Mouse (Mus musculus) right cerebral cortex, postnatal 36 days (tissue): Measurements from ENCODE around the gene Clstn3.
"Not testable (repeated sequence)": the region's sequence is repeated elsewhere in the genome, so short reads cannot be mapped to it uniquely, and the experiment has no call there.

Source experiments
- DNase-seq, 2 experiments: peaks; one replicate each; pipeline ENCODE4 v3.0.0; 2022; ENCODE audit warnings: low spot score in 2 of 2, mixed read lengths in 1 of 2

Gene Clstn3

DNA sequence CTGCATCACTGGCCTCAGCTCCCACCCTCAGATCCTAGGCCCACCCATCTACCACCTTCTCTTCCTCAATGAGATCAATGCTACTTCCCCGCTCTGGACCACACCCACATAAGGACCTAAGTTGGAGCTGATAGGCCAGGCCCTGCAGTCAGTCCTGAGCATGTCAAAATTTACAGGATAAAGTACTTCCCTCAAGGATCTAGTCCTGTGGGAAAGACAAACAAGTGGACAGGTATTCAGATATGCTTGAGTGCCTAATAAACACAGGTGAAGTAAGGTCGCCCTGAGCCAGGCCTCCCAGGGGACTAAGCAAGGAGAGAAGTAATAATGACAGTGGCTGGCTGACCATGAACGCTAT is 15.0 kb upstream of the Clstn3 start:
- DNase-seq = no peak

GRCm38 (mm10) chr6:124478874-124479572 is 14.4 kb upstream of the Clstn3 start:
- no peak for DNase-seq

DNA sequence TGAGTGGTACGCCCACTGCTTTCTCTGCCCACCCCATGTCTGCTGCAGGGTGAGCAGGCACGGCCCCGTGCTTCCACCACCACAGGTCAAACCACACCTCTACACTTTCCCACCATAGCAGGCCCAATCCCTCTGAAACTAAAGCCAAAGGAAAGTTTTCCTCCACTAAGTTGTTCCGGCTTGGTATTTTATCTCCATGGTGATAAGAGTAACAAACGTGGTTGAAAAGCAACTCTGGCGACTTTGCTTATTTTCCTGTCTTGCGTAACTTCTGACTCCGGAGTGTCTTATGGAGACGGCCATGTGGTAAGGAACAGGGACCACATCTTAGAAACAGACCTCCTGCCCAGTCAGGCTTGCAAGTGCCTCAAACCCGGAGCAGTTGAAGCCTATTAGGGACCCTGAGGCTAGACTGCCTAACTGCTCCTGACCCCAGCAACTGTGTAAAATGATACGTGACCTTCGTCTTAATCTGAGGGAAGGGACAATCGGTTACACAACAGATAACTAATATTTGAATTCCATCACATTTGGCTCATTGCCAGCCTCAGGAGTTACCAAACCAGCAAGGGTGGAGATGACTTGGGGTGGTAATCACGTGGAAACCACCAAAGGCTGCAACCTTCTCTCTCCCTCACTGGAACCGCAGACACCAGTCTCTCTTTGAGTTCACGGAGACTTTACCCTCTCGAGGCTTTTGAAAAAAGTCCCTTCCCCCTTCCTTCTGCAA is 13.5 kb upstream of the Clstn3 start:
- no peak for DNase-seq

- DNase-seq = no peak
Measured at GRCm38 (mm10) chr6:124477221-124477655, 12.6 kb upstream of the Clstn3 start.

DNA sequence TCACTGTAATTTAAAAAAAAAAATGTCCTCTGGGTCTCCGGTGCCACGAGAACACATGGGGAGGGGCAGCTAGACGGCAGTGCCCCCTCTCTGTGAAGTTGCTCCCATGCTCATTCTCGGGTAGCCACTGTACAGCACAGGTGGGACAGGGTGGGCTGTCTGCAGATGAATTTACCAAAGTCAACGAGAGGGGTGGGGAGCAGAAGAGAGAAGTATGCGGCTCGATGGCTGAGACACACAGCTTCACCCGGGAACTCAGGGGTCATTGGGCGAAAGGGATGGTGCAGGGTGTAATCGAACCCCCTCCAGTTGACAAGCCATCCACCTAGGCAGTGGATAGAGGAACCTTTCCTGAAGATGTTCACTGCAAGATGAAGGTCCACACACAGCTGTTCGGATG is 12.2 kb upstream of the Clstn3 start:
- DNase-seq = no peak

- DNase-seq = no peak
Measured at GRCm38 (mm10) chr6:124476216-124476615, 11.6 kb upstream of the Clstn3 start.

DNA sequence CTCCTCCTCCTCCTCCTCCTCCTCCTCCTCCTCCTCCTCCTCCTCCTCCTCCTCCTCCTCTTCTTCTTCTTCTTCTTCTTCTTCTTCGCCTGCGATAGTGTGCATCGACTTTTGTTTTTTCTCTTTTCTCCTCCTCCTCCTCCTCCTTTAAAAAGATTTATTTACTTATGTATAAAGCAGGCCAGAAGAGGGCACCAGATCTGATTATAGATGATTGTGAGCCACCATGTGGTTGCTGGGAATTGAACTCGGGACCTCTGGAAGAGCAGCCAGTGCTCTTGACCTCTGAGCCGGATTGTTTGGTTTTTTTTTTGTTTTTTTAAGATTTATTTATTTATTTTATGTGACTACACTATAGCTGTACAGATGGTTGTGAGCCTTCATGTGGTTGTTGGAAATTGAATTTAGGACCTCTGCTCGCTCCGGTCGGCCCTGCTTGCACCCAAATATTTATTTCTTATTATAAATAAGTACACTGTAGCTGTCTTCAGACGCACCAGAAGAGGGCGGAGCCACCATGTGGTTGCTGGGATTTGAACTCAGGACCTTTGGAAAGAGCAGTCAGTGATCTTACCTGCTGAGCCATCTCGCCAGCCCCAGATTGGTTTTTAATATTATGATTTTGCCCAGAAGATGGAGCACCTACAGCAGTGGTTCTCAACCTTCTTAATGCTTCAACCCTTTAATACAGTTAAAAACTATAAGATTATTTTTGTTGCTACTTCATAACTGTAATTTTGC is 10.9 kb upstream of the Clstn3 start:
- not testable (repeated sequence) for DNase-seq

GRCm38 (mm10) chr6:124474621-124475020 is 10.0 kb upstream of the Clstn3 start:
- DNase-seq = no peak

DNA sequence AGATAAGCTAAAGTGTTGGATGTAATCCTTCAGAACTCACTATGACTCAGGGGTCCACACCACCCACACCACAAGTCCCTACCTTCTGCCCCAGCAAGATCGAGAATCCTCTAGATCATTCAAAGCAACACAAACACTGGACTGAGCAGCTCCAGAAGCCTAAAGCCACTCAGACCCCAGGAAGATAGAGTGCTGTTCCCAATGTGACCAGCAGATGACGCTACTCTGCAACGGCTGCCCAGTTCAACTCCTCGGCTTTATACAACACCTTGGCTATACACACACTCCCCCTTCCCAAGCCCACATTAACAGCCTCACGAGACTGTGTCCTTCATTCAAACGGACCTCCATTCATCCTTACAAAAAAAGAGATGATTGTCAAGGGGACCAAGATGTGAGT is 8.2 kb upstream of the Clstn3 start:
- DNase-seq = no peak

GRCm38 (mm10) chr6:124471783-124472638 is 7.4 kb upstream of the Clstn3 start:
- not testable (repeated sequence) for DNase-seq

- no peak for DNase-seq
Measured at GRCm38 (mm10) chr6:124471121-124471520, 6.5 kb upstream of the Clstn3 start.

GRCm38 (mm10) chr6:124465729-124466128 is 1.1 kb upstream of the Clstn3 start:
- no peak for DNase-seq

DNA sequence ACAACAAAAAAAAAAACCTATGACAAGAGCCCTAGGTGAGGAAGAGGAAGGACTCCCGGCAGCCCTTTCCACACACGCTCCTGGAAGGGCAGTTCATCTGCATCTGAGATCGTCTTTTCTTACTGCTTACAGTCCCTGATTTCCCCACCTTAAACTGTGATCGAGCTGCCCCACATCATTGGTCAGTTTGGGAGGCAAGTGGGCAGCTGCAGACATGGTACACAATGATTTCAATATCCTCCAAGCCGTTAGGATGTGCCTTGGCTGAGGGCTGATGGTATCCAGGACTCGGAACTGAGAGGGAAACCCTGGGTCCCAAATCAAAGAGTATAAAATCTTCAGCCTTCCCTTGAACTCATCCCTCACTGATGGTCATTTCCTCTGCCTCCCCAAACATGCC is 705 bp upstream of the Clstn3 start:
- DNase-seq = no peak

DNA sequence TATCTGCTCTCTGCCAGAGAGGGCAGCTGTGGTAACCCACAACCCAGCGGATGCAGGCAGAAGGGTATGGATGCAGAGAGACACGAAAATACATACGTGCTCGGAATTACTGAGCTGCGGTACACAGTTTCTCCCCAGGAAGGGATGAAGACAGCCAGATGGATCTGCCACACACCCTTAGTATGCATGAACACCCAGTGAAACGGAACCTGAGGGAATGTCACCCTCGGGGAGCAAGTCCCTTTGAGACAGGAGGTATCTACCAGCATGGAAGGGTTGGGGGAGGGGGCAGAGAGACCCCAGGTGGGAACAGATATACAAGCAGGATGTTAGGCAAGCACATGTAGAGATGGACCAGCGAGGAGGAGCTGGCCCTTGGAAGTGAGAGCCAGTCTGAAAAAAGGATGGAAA is 708 bp downstream of the Clstn3 start:
- peak in 1 of 2 experiments; percentile 28 for DNase-seq

GRCm38 (mm10) chr6:124459388-124459787 is 5.2 kb downstream of the Clstn3 start:
- DNase-seq = no peak

DNA sequence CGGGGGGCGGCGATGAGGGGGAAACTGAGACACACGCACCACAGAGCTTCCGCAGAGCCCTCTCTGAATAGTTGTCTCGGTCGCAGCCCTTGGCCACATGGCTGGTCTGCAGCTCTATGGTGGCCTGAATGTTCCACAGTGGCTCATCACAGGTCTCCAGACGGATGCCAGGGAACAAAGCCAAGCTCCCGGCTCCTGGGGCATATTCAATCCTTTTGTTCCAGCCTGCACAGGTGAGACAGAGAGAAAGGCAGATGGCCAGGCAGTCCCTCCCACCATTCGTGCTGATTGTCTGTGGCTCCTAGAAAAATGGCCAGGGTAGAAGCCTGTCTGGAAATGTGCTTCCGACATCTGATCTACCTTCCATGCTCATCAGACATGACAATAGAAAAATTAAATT is 6.1 kb downstream of the Clstn3 start:
- DNase-seq = no peak

DNA sequence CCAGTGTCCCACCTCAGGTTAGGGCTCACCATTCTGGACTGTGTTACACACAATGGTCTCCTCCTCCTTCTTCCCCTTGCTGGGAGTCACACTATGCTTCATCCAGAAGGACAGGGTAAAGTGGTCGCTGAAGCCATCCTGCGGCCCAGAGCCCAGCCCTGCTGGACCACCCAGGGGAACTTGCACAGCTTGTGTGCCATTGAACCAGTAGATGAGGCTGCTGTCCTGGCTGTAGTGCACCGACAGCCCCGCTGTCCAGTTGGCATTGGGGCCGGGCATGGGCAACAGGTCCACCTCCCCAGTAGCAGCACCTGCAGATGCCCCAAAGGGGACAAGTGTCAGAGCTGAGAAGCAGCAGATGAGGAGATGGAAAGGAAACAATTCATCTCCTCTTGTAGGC is 6.8 kb downstream of the Clstn3 start:
- no peak for DNase-seq

DNA sequence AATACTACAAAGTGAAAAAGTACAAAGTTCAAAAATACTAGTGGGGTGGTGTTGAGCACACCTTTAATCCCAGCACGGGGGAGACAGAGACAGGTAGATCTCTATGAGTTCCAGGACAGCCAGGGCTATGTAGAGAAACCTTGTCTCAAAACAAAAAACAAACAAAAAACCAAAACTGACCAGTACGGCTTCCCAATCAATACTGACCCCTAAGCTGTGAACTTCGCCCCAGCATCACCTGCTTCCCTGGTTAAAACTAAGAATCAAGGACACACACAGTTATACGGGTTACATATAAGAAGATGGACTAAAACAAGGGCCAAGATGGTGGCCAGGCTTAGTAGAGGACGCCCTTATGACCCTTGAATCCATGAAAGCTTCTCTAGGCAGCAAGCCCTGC is 8.4 kb downstream of the Clstn3 start:
- DNase-seq = no peak

DNA sequence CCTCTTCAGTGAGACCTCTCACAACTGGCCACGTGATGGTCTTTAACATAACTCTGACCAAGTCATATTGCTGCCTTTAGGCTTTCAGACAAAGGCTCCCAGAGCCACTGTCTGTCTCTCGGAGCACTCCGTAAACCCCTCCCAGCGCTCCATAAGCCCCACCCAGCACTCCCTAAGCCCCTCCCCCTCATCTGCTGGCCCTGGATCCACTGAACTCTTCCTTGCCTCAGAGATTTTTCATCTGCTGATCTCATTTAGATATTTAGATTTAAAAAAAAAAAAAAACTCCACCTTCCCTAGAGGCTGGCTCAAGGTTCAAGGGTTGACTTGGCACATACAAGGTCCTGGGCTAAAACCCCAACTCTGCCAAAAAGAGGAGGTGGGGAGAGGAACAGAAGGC is 10.8 kb downstream of the Clstn3 start:
- no peak for DNase-seq

GRCm38 (mm10) chr6:124451995-124452394 is 12.6 kb downstream of the Clstn3 start:
- no peak for DNase-seq

GRCm38 (mm10) chr6:124449668-124450383 is 14.8 kb downstream of the Clstn3 start:
- no peak for DNase-seq
